Mouse (Mus musculus) heart, postnatal 0 days (tissue): Measurements from ENCODE around the gene Tjp3.

Experiments used
- CTCF ChIP-seq: IDR thresholded peaks from 2 replicates; pipeline ENCODE4 v1.5.1; 2016; ENCODE audit warnings: antibody characterized with exemption, control low read depth, low read depth
- EP300 ChIP-seq: IDR thresholded peaks from 2 replicates; pipeline ENCODE4 v1.6.1; 2016; ENCODE audit warnings: antibody characterized with exemption, low read depth

DNA sequence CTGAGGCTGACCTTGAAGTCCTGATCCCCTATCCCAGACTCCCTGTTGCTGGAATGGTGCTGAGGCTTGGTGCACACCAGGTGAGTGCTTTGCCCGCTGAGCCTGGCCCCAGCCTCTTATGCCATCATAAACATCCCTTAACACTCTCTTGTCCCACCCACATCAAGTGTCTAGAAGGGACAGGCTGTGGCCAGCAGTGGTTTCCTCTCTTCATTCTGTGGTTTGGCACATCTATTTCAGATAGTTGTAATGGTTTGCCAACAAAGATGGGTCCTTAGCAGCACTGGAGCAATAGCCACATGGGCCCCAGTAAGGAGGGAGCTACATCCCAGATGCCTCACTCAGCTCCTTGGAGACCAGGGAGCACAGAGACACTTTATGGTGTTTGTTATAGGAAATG, 36.5 kb downstream of the Tjp3 start:
- no peak for TF ChIP-seq CTCF
- TF ChIP-seq EP300 = no peak
